13 mouse cellular contexts compared by ENCODE assay signal in genomic region chr9:58467345-58468025, GRCm38 (mm10). TPM values are rescaled to one million over a fixed set of nuclear protein-coding genes. Genes with fewer than 3 reads are reported as not detected.
DNase-seq lines count a peak whose midpoint lies in the region; ATAC-seq and TF ChIP-seq lines count a peak whose summit lies in the region.
"Had no signal": no experiment of that assay in that cellular context is flagged by ENCODE, and none has a peak within 500 bp of the region (broad histone marks: within the 10 kb centered on the region; RNA-seq: fewer than 3 reads in every experiment).

No protein-coding gene starts in this region.

- no peaks in the 10 kb centered on the region for H3K36me3 ChIP-seq in hindbrain, embryonic 16.5 days (ENCODE audit: control insufficient read depth, insufficient read depth, low read length)
- H3K36me3 ChIP-seq in hindbrain, embryonic 11.5 days (ENCODE audit: control insufficient read depth, insufficient read depth, low read length) = no peaks in the 10 kb centered on the region
- no peaks in the 10 kb centered on the region for H3K36me3 ChIP-seq in midbrain, postnatal 0 days (ENCODE audit: insufficient read depth, low read length)
- H3K36me3 ChIP-seq in neural tube, embryonic 15.5 days = no peaks in the 10 kb centered on the region
- H3K36me3 ChIP-seq: G1E; liver, embryonic 13.5 days had no signal

- WGBS in hindbrain, embryonic 16.5 days = 40% methylated on average over 5 of the region's 5 CpGs
- WGBS in hindbrain, embryonic 11.5 days = 78% methylated on average over 5 of the region's 5 CpGs
- 48% methylated on average over 5 of the region's 5 CpGs for WGBS in midbrain, postnatal 0 days
- 42% methylated on average over 5 of the region's 5 CpGs for WGBS in neural tube, embryonic 15.5 days

- no peak overlapping the region for H3K9ac ChIP-seq in hindbrain, embryonic 16.5 days (ENCODE audit: low read depth, low read length)
- no peak overlapping the region for H3K9ac ChIP-seq in hindbrain, embryonic 11.5 days (ENCODE audit: low read depth, low read length)
- no peak overlapping the region for H3K9ac ChIP-seq in midbrain, postnatal 0 days (replicated peaks; ENCODE audit: low read length, poor library complexity, severe bottlenecking)
- no peak overlapping the region for H3K9ac ChIP-seq in neural tube, embryonic 15.5 days (replicated peaks)
- H3K9ac ChIP-seq: liver, embryonic 13.5 days had no signal

- TF ChIP-seq CTCF in cortical plate, adult 2 months (IDR thresholded peaks at IDR 0.05; ENCODE audit: extremely low read depth, insufficient read depth, low read length) = no peak
- TF ChIP-seq CTCF in midbrain, postnatal 0 days (IDR thresholded peaks at IDR 0.05) = no peak

- H3K27ac ChIP-seq in hindbrain, embryonic 16.5 days (ENCODE audit: low read depth, low read length) = no peak overlapping the region
- no peak overlapping the region for H3K27ac ChIP-seq in hindbrain, embryonic 11.5 days (ENCODE audit: low read depth, low read length)
- peak overlapping the region; percentile 55; the same call in 1 of the 2 replicates for H3K27ac ChIP-seq in cortical plate, adult 2 months (ENCODE audit: insufficient read depth, low read length)
- H3K27ac ChIP-seq in midbrain, postnatal 0 days (ENCODE audit: low read depth, low read length) = peak overlapping the region; percentile 14
- H3K27ac ChIP-seq in neural tube, embryonic 15.5 days (replicated peaks) = no peak overlapping the region
- H3K27ac ChIP-seq: liver, embryonic 13.5 days had no signal

- no peaks in the 10 kb centered on the region for H3K9me3 ChIP-seq in hindbrain, embryonic 16.5 days (ENCODE audit: control insufficient read depth, low read length)
- H3K9me3 ChIP-seq in hindbrain, embryonic 11.5 days (ENCODE audit: control insufficient read depth, low read length) = no peaks in the 10 kb centered on the region
- no peaks in the 10 kb centered on the region for H3K9me3 ChIP-seq in midbrain, postnatal 0 days (ENCODE audit: low read length)
- no peaks in the 10 kb centered on the region for H3K9me3 ChIP-seq in neural tube, embryonic 15.5 days (replicated peaks)
- H3K9me3 ChIP-seq: G1E; liver, embryonic 13.5 days had no signal

- no peaks in the 10 kb centered on the region for H3K27me3 ChIP-seq in hindbrain, embryonic 16.5 days (replicated peaks; ENCODE audit: control insufficient read depth, insufficient read depth, low read length)
- no peaks in the 10 kb centered on the region for H3K27me3 ChIP-seq in hindbrain, embryonic 11.5 days (ENCODE audit: control insufficient read depth, insufficient read depth, low read length)
- no peaks in the 10 kb centered on the region for H3K27me3 ChIP-seq in midbrain, postnatal 0 days (ENCODE audit: insufficient read depth, low read length)
- no peaks in the 10 kb centered on the region for H3K27me3 ChIP-seq in neural tube, embryonic 15.5 days (replicated peaks)
- H3K27me3 ChIP-seq: liver, embryonic 13.5 days had no signal

- peak; percentile 74 for ATAC-seq in frontal cortex, adult (ENCODE audit: low TSS enrichment)
- ATAC-seq in hindbrain, embryonic 16.5 days = peak; percentile 81
- no peak for ATAC-seq in hindbrain, embryonic 11.5 days (ENCODE audit: low FRiP score)
- ATAC-seq in midbrain, postnatal 0 days (ENCODE audit: low FRiP score) = 0 out of 2 replicates have a peak, but pooled peaks have one; percentile 56
- ATAC-seq in neural tube, embryonic 15.5 days (ENCODE audit: low FRiP score) = no peak

- H3K4me2 ChIP-seq in hindbrain, embryonic 16.5 days (ENCODE audit: low read length) = no peak overlapping the region
- no peak overlapping the region for H3K4me2 ChIP-seq in hindbrain, embryonic 11.5 days (replicated peaks; ENCODE audit: low read depth, low read length)
- H3K4me2 ChIP-seq in midbrain, postnatal 0 days (ENCODE audit: low read depth, low read length, poor library complexity, severe bottlenecking) = no peak overlapping the region
- no peak overlapping the region for H3K4me2 ChIP-seq in neural tube, embryonic 15.5 days
- H3K4me2 ChIP-seq: liver, embryonic 13.5 days had no signal

- DNase-seq in frontal cortex, postnatal 25 days (ENCODE audit: low spot score in 2 of 2) = no peak
- DNase-seq in hindbrain, embryonic 11.5 days (ENCODE audit: low spot score) = no peak
- DNase-seq in midbrain, postnatal 0 days (ENCODE audit: low spot score) = peak; percentile 43
- DNase-seq in T-cell, adult 2 months (ENCODE audit: low spot score) = no peak
- DNase-seq: kidney, adult 2 months; liver, embryonic 13.5 days; spleen, adult 18-20 months had no signal

- H3K4me3 ChIP-seq in hindbrain, embryonic 16.5 days (ENCODE audit: low read length) = no peak overlapping the region
- H3K4me3 ChIP-seq in hindbrain, embryonic 11.5 days (ENCODE audit: low read depth, low read length) = no peak overlapping the region
- H3K4me3 ChIP-seq in cortical plate, adult 2 months (ENCODE audit: insufficient read depth, low read length) = no peak overlapping the region
- H3K4me3 ChIP-seq in midbrain, postnatal 0 days (ENCODE audit: low read depth, low read length) = no peak overlapping the region
- no peak overlapping the region for H3K4me3 ChIP-seq in neural tube, embryonic 15.5 days (replicated peaks)
- H3K4me3 ChIP-seq: erythroblast, embryonic 14.5 days; liver, embryonic 13.5 days had no signal

- TF ChIP-seq POLR2A in cortical plate, adult 2 months (IDR thresholded peaks at IDR 0.05; ENCODE audit: extremely low read depth, insufficient read depth, low read length) = no peak

- peaks cover 5% of the 10 kb centered on the region for H3K4me1 ChIP-seq in hindbrain, embryonic 16.5 days (ENCODE audit: control insufficient read depth, insufficient read depth, low read depth, low read length)
- no peaks in the 10 kb centered on the region for H3K4me1 ChIP-seq in hindbrain, embryonic 11.5 days (replicated peaks; ENCODE audit: control insufficient read depth, insufficient read depth, low read length)
- H3K4me1 ChIP-seq in cortical plate, adult 2 months (ENCODE audit: control insufficient read depth, insufficient read depth, low read length) = peaks cover 10% of the 10 kb centered on the region
- 0 out of 2 replicates have a peak, but pooled peaks cover 5% of the 10 kb centered on the region for H3K4me1 ChIP-seq in midbrain, postnatal 0 days (ENCODE audit: insufficient read depth, low read length)
- peaks cover 12% of the 10 kb centered on the region; the same call in 1 of the 2 replicates for H3K4me1 ChIP-seq in neural tube, embryonic 15.5 days
- H3K4me1 ChIP-seq: liver, embryonic 13.5 days had no signal

RNA-seq across cellular contexts. Expression of gene Insyn1, which starts 20.9 kb away (rescaled TPM):
- polyA plus RNA-seq in hindbrain, embryonic 16.5 days (2015; fragmentation: Nextera tagmentation; extraction: Ambion mirVana) = 8.5 and 9.6 TPM in 2 replicates
- 2.3 and 2.6 TPM in 2 replicates for polyA plus RNA-seq in hindbrain, embryonic 11.5 days (2014; fragmentation: Nextera tagmentation; extraction: Ambion mirVana)
- polyA plus RNA-seq in cortical plate, adult 2 months (2012; rRNA removed) = 130 and 143 TPM in 2 replicates
- 118 and 131 TPM in 2 replicates for total RNA-seq in midbrain, postnatal 0 days (2014; rRNA removed)
- 7.2 and 9.0 TPM in 2 replicates for polyA plus RNA-seq in midbrain, postnatal 0 days (2015; fragmentation: Nextera tagmentation; extraction: Ambion mirVana)
- polyA plus RNA-seq in neural tube, embryonic 15.5 days (2015; fragmentation: Nextera tagmentation; extraction: Ambion mirVana) = 9.5 and 14.9 TPM in 2 replicates
- polyA plus RNA-seq: erythroblast, embryonic 14.5 days; G1E had no signal

Comparison
In these comparisons a context has a peak if more than half of its experiments do, and no peak if none do; other contexts are left out.
1. ATAC-seq: peak in frontal cortex, adult (single experiment), hindbrain, embryonic 16.5 days (single experiment) and midbrain, postnatal 0 days (single experiment); none in hindbrain, embryonic 11.5 days (single experiment) and neural tube, embryonic 15.5 days (single experiment).
2. H3K27ac ChIP-seq: peak in cortical plate, adult 2 months (single experiment) and midbrain, postnatal 0 days (single experiment); none in hindbrain, embryonic 16.5 days (single experiment), hindbrain, embryonic 11.5 days (single experiment) and neural tube, embryonic 15.5 days (single experiment).